Mouse (Mus musculus) C2C12 (cell line): ENCODE measurements around the gene Gm2000. TPM values are rescaled to one million over a fixed set of nuclear protein-coding genes. Genes with fewer than 3 reads are reported as not detected.
A peak's percentile ranks its signal among the peaks of the same experiment; 100 is the strongest.

ENCODE experiments used
- H3K27me3 ChIP-seq: one replicate; pipeline ENCODE4 v1.6.1; 2011; ENCODE audit not compliant: control insufficient read depth, insufficient read depth, insufficient read length
- H3K36me3 ChIP-seq: one replicate; pipeline ENCODE4 v1.6.1; 2011; ENCODE audit not compliant: control insufficient read depth, insufficient read depth
- H3K4me3 ChIP-seq: one replicate; pipeline ENCODE4 v1.5.1; 2011; ENCODE audit warnings: mild to moderate bottlenecking, control low read depth; ENCODE audit not compliant: poor library complexity, insufficient read depth, severe bottlenecking
- H3K79me2 ChIP-seq: one replicate; pipeline ENCODE4 v1.6.1; 2011; ENCODE audit not compliant: control insufficient read depth, insufficient read depth
- H3K79me3 ChIP-seq: one replicate; pipeline ENCODE4 v1.6.1; 2011; ENCODE audit warnings: low read depth, control low read depth
- H3ac ChIP-seq: one replicate; pipeline ENCODE3; 2011; ENCODE audit warnings: low read depth; ENCODE audit not compliant: control insufficient read depth, insufficient read length
- CEBPB ChIP-seq: IDR thresholded peaks from one replicate; pipeline ENCODE4 v1.6.1; 2011; ENCODE audit warnings: low read depth, mild to moderate bottlenecking, control low read depth, moderate library complexity
- CTCF ChIP-seq: IDR thresholded peaks from one replicate; pipeline ENCODE4 v1.5.1; 2011; ENCODE audit not compliant: control insufficient read depth, insufficient read depth, insufficient read length
- FOSL1 ChIP-seq: IDR thresholded peaks from one replicate; pipeline ENCODE4 v1.8.0; 2011; ENCODE audit warnings: mild to moderate bottlenecking, low read length; ENCODE audit not compliant: poor library complexity, insufficient read depth, severe bottlenecking
- MAX ChIP-seq: IDR thresholded peaks from one replicate; pipeline ENCODE4 v1.6.1; 2011; ENCODE audit warnings: mild to moderate bottlenecking, control low read depth
- MYOD1 ChIP-seq: IDR thresholded peaks from one replicate; pipeline ENCODE4 v1.6.1; 2011; ENCODE audit warnings: low read depth; ENCODE audit not compliant: control insufficient read depth, insufficient read length
- MYOG ChIP-seq: IDR thresholded peaks from one replicate; pipeline ENCODE4 v1.6.1; 2011; ENCODE audit not compliant: control insufficient read depth, insufficient read length; ENCODE audit errors: extremely low read depth
- USF1 ChIP-seq: IDR thresholded peaks from one replicate; pipeline ENCODE4 v1.6.1; 2011; ENCODE audit warnings: low read depth, mild to moderate bottlenecking, control low read depth, moderate library complexity
- long read RNA-seq, 2 experiments: library from polyadenylated mRNA; unstranded; transcript quantifications; one replicate each; pipeline ENCODE4 v2.0.0; 2019 to 2020
- polyA plus RNA-seq: library from polyadenylated mRNA; unstranded; fragments of >200 nt; fragmentation: generic; extraction: Trizol; gene quantifications from one replicate; pipeline ENCODE4 v1.2.1, GENCODE M21; 2012; ENCODE audit warnings: missing spikeins

Gm2000 gene
- 905 TPM for polyA plus RNA-seq
- long read RNA-seq, experiment 1, transcript Gm2000-201 (1 exons, 445 nt): major isoform, 251 of 251 reads
- long read RNA-seq, experiment 1, partial matches to known transcripts: 0 of 251 reads
- long read RNA-seq, experiment 1, other reads (novel, unspliced or antisense): 0 of 251 reads
- long read RNA-seq, experiment 2, transcript Gm2000-201 (1 exons, 445 nt): major isoform, 31 of 31 reads
- long read RNA-seq, experiment 2, partial matches to known transcripts: 0 of 31 reads
- long read RNA-seq, experiment 2, other reads (novel, unspliced or antisense): 0 of 31 reads

GRCm38 (mm10) chr1:156365740-156366139 is at the start of gene Gm2000:
Gm2000 (plus strand) TSS chr1:156366040.
- Histone ChIP-seq H3K27me3 (no peaks in the 10 kb centered on the region), H3K79me3 (no peaks in the 10 kb centered on the region), H3ac (no peak within 1 kb of the TSS), H3K4me3 (no peak within 1 kb of the TSS), H3K79me2 (no peaks in the 10 kb centered on the region), H3K36me3 (no peaks in the 10 kb centered on the region)
- TF ChIP-seq MYOD1 (no peak), USF1 (no peak), CTCF (no peak), CEBPB (no peak), MYOG (no peak), MAX (no peak), FOSL1 (no peak)

DNA sequence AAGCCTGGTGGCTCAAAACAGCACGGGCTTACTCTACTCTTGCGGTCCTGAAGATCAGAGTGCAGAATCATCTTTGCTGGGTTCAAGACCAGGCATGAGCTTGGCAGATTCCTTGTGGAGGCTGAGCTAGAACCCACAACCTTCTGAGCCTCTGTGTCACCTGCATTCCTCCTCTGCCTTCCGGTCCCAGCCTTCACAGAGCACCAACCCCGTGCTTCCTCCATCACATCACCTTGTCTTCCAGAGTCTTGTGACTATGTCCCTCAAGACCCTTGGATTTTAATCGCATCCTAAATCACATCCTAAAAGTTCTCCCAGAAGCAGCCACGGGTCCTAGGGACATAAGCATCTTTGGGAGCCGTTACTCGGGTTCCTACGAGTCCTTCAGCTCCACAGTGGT is 42.7 kb upstream of the Gm2000 start:
- Histone ChIP-seq H3K4me3 (no peak overlapping the region), H3K27me3 (no peaks in the 10 kb centered on the region), H3ac (no peak overlapping the region), H3K79me2 (no peaks in the 10 kb centered on the region), H3K36me3 (no peaks in the 10 kb centered on the region), H3K79me3 (no peaks in the 10 kb centered on the region)
- TF ChIP-seq CTCF (no peak), MYOG (no peak), MAX (no peak)

DNA sequence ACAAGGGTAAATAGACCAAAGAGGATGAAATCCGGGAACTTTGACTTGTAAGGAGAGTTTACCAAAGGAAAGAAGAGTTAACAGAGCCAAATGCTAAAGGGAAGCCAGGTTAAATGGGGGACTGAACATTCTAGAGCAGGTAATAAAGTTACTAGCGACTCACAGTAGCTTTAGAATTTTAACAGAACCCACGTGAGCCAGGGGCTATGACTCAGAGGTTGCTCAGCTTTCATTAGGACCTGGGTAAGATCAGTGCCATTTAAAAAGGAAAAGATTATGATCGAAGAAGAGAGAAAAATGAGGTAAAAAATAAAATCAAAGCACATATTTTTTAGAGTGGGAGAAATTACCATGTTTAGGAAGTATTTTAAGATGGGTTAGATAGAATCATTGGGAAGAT is 25.0 kb upstream of the Gm2000 start:
- H3K36me3 ChIP-seq: no peaks in the 10 kb centered on the region

DNA sequence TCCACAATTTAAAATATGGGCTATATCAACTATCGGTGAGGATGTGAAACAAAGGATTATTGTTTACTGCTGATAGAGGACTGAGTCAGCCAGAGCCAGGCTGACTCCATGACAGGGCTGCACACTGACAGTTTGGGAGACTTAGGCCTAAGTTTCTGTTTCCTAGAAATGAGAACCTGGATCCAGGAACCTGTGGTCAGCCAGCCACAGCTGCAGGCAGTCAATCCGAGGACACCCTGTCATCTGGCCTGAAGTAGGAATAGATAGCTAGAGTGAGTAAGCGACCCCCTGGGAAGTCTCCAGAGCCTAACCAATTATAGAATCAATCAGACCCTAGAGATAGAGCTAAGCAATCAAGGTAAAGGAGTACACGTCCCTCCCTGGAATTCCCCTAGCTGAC is 21.4 kb upstream of the Gm2000 start:
- Histone ChIP-seq H3ac (no peak overlapping the region), H3K79me3 (no peaks in the 10 kb centered on the region), H3K36me3 (no peaks in the 10 kb centered on the region), H3K4me3 (no peak overlapping the region), H3K79me2 (no peaks in the 10 kb centered on the region), H3K27me3 (no peaks in the 10 kb centered on the region)
- TF ChIP-seq FOSL1: peak; percentile 39
- TF ChIP-seq CTCF: no peak
- peak; percentile 91 for TF ChIP-seq MYOD1

More for the DNA sequence above, 25.0 kb upstream of the Gm2000 start:
- TF ChIP-seq MYOD1: no peak
- peak; percentile 85 for TF ChIP-seq FOSL1
- no peak for TF ChIP-seq CTCF
- no peak for TF ChIP-seq MYOG
- no peak for TF ChIP-seq MAX
- TF ChIP-seq CEBPB: no peak
- TF ChIP-seq USF1: peak; percentile 94
- H3K79me3 ChIP-seq: no peaks in the 10 kb centered on the region
- H3K27me3 ChIP-seq: no peaks in the 10 kb centered on the region
- H3K79me2 ChIP-seq: no peaks in the 10 kb centered on the region
- H3ac ChIP-seq: no peak overlapping the region
- no peak overlapping the region for H3K4me3 ChIP-seq

DNA sequence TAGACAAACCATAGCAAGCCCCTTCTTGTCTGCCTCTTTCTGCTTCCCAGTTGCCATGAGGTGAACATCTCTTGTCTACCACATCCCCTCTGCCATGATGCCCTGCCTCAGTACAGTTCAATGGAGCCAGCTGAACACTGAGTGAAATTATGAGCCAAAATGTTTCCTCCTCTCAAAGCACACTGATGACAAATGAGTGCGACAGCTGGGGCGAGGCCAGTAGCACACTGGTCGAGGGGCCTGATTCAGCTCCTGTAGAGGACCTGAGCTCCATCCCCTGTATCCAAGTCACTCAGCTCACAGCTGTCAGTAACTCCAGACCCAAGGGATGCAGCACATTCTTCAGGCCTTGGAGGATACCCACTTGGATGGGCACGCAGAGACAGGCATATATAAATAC is 20.2 kb upstream of the Gm2000 start:
- H3K79me3 ChIP-seq: no peaks in the 10 kb centered on the region
- no peak overlapping the region for H3K4me3 ChIP-seq
- no peaks in the 10 kb centered on the region for H3K79me2 ChIP-seq
- no peaks in the 10 kb centered on the region for H3K36me3 ChIP-seq
- H3ac ChIP-seq: no peak overlapping the region
- peak; percentile 82 for TF ChIP-seq MYOD1
- TF ChIP-seq CTCF: no peak
- H3K27me3 ChIP-seq: no peaks in the 10 kb centered on the region

DNA sequence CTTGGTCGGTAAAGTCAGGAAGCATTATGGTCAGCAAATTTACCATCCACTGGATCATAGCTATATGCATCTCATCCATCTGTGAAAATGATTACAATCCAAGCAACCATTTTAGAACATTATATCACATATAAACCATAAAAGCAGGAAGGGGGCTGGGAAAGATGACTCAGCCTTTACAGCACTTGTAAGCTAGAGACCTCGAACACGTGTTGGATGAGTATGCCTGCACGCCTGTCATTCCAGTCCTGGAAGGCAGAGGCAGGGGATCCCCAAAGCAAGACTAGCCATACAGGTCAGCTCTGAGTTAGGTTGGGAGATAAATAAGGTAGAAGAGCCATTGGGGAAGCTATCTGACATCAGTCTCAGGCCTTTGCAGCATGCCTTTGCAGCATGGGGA is 16.8 kb upstream of the Gm2000 start:
- H3K4me3 ChIP-seq: no peak overlapping the region
- H3K79me2 ChIP-seq: no peaks in the 10 kb centered on the region
- no peak for TF ChIP-seq MYOG
- no peak for TF ChIP-seq FOSL1
- no peak for TF ChIP-seq USF1
- no peak for TF ChIP-seq CTCF
- no peak for TF ChIP-seq CEBPB
- no peak for TF ChIP-seq MAX
- no peak for TF ChIP-seq MYOD1
- no peaks in the 10 kb centered on the region for H3K27me3 ChIP-seq
- no peaks in the 10 kb centered on the region for H3K79me3 ChIP-seq
- H3K36me3 ChIP-seq: no peaks in the 10 kb centered on the region
- no peak overlapping the region for H3ac ChIP-seq
